Mouse (Mus musculus) stomach, embryonic 15.5 days (tissue): ENCODE data around the gene Dicer1. TPM values are rescaled to one million over a fixed set of nuclear protein-coding genes. Genes with fewer than 3 reads are reported as not detected.

Experiments used
- ATAC-seq: fragments of 200-750 bp; cut with Nextera tagmentation; 2 replicates; pipeline ENCODE4 v1.8.0; 2017; ENCODE audit warnings: low read depth, moderate number of reproducible peaks, moderate TSS enrichment; ENCODE audit not compliant: insufficient read depth, low FRiP score
- H3K27ac ChIP-seq: fragments of 300-500 bp; sonication (generic); 2 replicates; pipeline ENCODE4 v1.5.1; 2015; ENCODE audit warnings: mild to moderate bottlenecking, inconsistent platforms
- H3K27me3 ChIP-seq: fragments of 300-500 bp; sonication (generic); replicated peaks from 2 replicates; pipeline ENCODE4 v1.6.1; 2015; ENCODE audit warnings: inconsistent platforms
- H3K36me3 ChIP-seq: fragments of 300-500 bp; sonication (generic); 2 replicates; pipeline ENCODE4 v1.6.1; 2015; ENCODE audit warnings: inconsistent platforms
- H3K4me1 ChIP-seq: fragments of 300-500 bp; sonication (generic); 2 replicates; pipeline ENCODE4 v1.6.1; 2015; ENCODE audit warnings: inconsistent platforms
- H3K4me2 ChIP-seq: fragments of 300-500 bp; sonication (generic); 2 replicates; pipeline ENCODE4 v1.6.1; 2015; ENCODE audit warnings: mild to moderate bottlenecking, inconsistent platforms
- H3K4me3 ChIP-seq: fragments of 300-500 bp; sonication (generic); replicated peaks from 2 replicates; pipeline ENCODE4 v1.5.1; 2015; ENCODE audit warnings: inconsistent platforms
- H3K9ac ChIP-seq: fragments of 300-500 bp; sonication (generic); 2 replicates; pipeline ENCODE4 v1.6.1; 2015; ENCODE audit warnings: inconsistent platforms
- H3K9me3 ChIP-seq: fragments of 300-500 bp; sonication (generic); 2 replicates; pipeline ENCODE4 v1.6.1; 2016; ENCODE audit warnings: inconsistent platforms
- WGBS: fragments of 180-500 bp; shearing (Covaris S2); methylation state at CpG from one replicate; pipeline ENCODE4 v1.1.7; 2015; 5-methylcytosine and 5-hydroxymethylcytosine counted together
- polyA plus RNA-seq: library from polyadenylated mRNA; unstranded; fragments of >200 nt; fragmentation: Nextera tagmentation; extraction: Ambion mirVana; gene quantifications from 2 replicates; pipeline ENCODE4 v1.2.1, GENCODE M21; 2015

The Dicer1 gene
- polyA plus RNA-seq: 27.0 and 31.4 TPM in 2 replicates

- H3K4me1 ChIP-seq: peaks cover 21% of the 10 kb centered on the region
- under 1% methylated on average over 82 of the region's 94 CpGs for WGBS
These were observed at the start of gene Dicer1 for GRCm38 (mm10) chr12:104751814-104752765. Dicer1 (minus strand) TSS chr12:104751952.

GRCm38 (mm10) chr12:104799365-104799764 is 47.6 kb upstream of the Dicer1 start:
- H3K27me3 ChIP-seq: no peaks in the 10 kb centered on the region
- no peak overlapping the region for H3K4me2 ChIP-seq
- H3K27ac ChIP-seq: no peak overlapping the region
- no peak overlapping the region for H3K9ac ChIP-seq
- ATAC-seq: no peak
- 88% methylated on average over 3 of the region's 3 CpGs for WGBS
- 0 out of 2 replicates have a peak, but pooled peaks cover 7% of the 10 kb centered on the region for H3K9me3 ChIP-seq
- H3K36me3 ChIP-seq: peaks cover 17% of the 10 kb centered on the region
- no peak overlapping the region for H3K4me3 ChIP-seq
- H3K4me1 ChIP-seq: peaks cover 10% of the 10 kb centered on the region; the same call in 1 of the 2 replicates

More at GRCm38 (mm10) chr12:104751814-104752765, at the start of gene Dicer1:
- Histone ChIP-seq H3K9ac (peak within 1 kb of the TSS; percentile 84), H3K4me2 (peak within 1 kb of the TSS; percentile 89), H3K4me3 (peak within 1 kb of the TSS; percentile 91), H3K27me3 (no peaks in the 10 kb centered on the region), H3K36me3 (no peaks in the 10 kb centered on the region), H3K27ac (peak within 1 kb of the TSS; percentile 90), H3K9me3 (no peaks in the 10 kb centered on the region)
- ATAC-seq: peak; percentile 94

GRCm38 (mm10) chr12:104797905-104798304 is 46.2 kb upstream of the Dicer1 start:
- H3K27me3 ChIP-seq: no peaks in the 10 kb centered on the region
- 96% methylated on average over 6 of the region's 6 CpGs for WGBS
- no peak overlapping the region for H3K4me3 ChIP-seq
- H3K36me3 ChIP-seq: peaks cover 17% of the 10 kb centered on the region
- H3K27ac ChIP-seq: no peak overlapping the region
- no peak overlapping the region for H3K4me2 ChIP-seq
- no peak overlapping the region for H3K9ac ChIP-seq
- peaks cover 9% of the 10 kb centered on the region; the same call in 1 of the 2 replicates for H3K4me1 ChIP-seq
- ATAC-seq: no peak
- 0 out of 2 replicates have a peak, but pooled peaks cover 7% of the 10 kb centered on the region for H3K9me3 ChIP-seq

GRCm38 (mm10) chr12:104796635-104797378 is 45.1 kb upstream of the Dicer1 start:
- no peak overlapping the region for H3K4me3 ChIP-seq

GRCm38 (mm10) chr12:104794957-104795356 is 43.2 kb upstream of the Dicer1 start:
- H3K4me1 ChIP-seq: no peaks in the 10 kb centered on the region
- no peak overlapping the region for H3K4me2 ChIP-seq
- H3K27ac ChIP-seq: no peak overlapping the region
- 73% methylated on average over 5 of the region's 5 CpGs for WGBS
- no peak overlapping the region for H3K4me3 ChIP-seq
- 0 out of 2 replicates have a peak, but pooled peaks cover 7% of the 10 kb centered on the region for H3K9me3 ChIP-seq
- ATAC-seq: no peak
- no peak overlapping the region for H3K9ac ChIP-seq
- peaks cover 17% of the 10 kb centered on the region for H3K36me3 ChIP-seq
- no peaks in the 10 kb centered on the region for H3K27me3 ChIP-seq

More at GRCm38 (mm10) chr12:104796635-104797378, 45.1 kb upstream of the Dicer1 start:
- Histone ChIP-seq H3K9ac (no peak overlapping the region), H3K27me3 (no peaks in the 10 kb centered on the region), H3K4me2 (no peak overlapping the region), H3K27ac (no peak overlapping the region), H3K4me1 (0 out of 2 replicates have a peak, but pooled peaks cover 3% of the 10 kb centered on the region), H3K36me3 (peaks cover 17% of the 10 kb centered on the region), H3K9me3 (0 out of 2 replicates have a peak, but pooled peaks cover 7% of the 10 kb centered on the region)
- ATAC-seq: no peak
- WGBS: 83% methylated on average over 11 of the region's 11 CpGs

- WGBS: 62% methylated on average over 12 of the region's 12 CpGs
- no peak for ATAC-seq
- Histone ChIP-seq H3K4me2 (no peak overlapping the region), H3K9me3 (no peaks in the 10 kb centered on the region), H3K36me3 (peaks cover 6% of the 10 kb centered on the region; the same call in 1 of the 2 replicates), H3K4me1 (no peaks in the 10 kb centered on the region), H3K27me3 (no peaks in the 10 kb centered on the region), H3K27ac (no peak overlapping the region), H3K4me3 (no peak overlapping the region), H3K9ac (no peak overlapping the region)
These were observed 41.7 kb upstream of the Dicer1 start for GRCm38 (mm10) chr12:104793486-104793885.

- H3K27ac ChIP-seq: no peak overlapping the region
- H3K27me3 ChIP-seq: no peaks in the 10 kb centered on the region
- H3K4me1 ChIP-seq: no peaks in the 10 kb centered on the region; the same call in 1 of the 2 replicates
- no peak overlapping the region for H3K4me2 ChIP-seq
- no peaks in the 10 kb centered on the region for H3K9me3 ChIP-seq
- no peak overlapping the region for H3K9ac ChIP-seq
- H3K36me3 ChIP-seq: no peaks in the 10 kb centered on the region
- H3K4me3 ChIP-seq: no peak overlapping the region
- 81% methylated on average over 1 of the region's 1 CpGs for WGBS
- ATAC-seq: 0 out of 2 replicates have a peak, but pooled peaks have one; percentile 47
These were observed 25.9 kb upstream of the Dicer1 start for GRCm38 (mm10) chr12:104777603-104778002.

- Histone ChIP-seq H3K4me3 (no peak overlapping the region), H3K27me3 (no peaks in the 10 kb centered on the region), H3K36me3 (no peaks in the 10 kb centered on the region), H3K9ac (no peak overlapping the region), H3K4me2 (no peak overlapping the region), H3K4me1 (no peaks in the 10 kb centered on the region), H3K27ac (no peak overlapping the region), H3K9me3 (no peaks in the 10 kb centered on the region)
- no peak for ATAC-seq
- 74% methylated on average over 2 of the region's 2 CpGs for WGBS
These were observed 20.2 kb upstream of the Dicer1 start for GRCm38 (mm10) chr12:104771941-104772340.

GRCm38 (mm10) chr12:104769201-104769785 is 17.5 kb upstream of the Dicer1 start:
- 71% methylated on average over 10 of the region's 10 CpGs for WGBS
- Histone ChIP-seq H3K9ac (no peak overlapping the region), H3K36me3 (no peaks in the 10 kb centered on the region), H3K4me2 (no peak overlapping the region), H3K27me3 (no peaks in the 10 kb centered on the region), H3K4me3 (no peak overlapping the region), H3K4me1 (no peaks in the 10 kb centered on the region), H3K9me3 (no peaks in the 10 kb centered on the region), H3K27ac (no peak overlapping the region)
- no peak for ATAC-seq

- Histone ChIP-seq H3K36me3 (no peaks in the 10 kb centered on the region), H3K4me3 (no peak overlapping the region), H3K9ac (no peak overlapping the region), H3K27ac (no peak overlapping the region), H3K4me1 (no peaks in the 10 kb centered on the region), H3K4me2 (no peak overlapping the region), H3K27me3 (no peaks in the 10 kb centered on the region), H3K9me3 (no peaks in the 10 kb centered on the region)
- ATAC-seq: no peak
- 72% methylated on average over 4 of the region's 4 CpGs for WGBS
These were observed 15.4 kb upstream of the Dicer1 start for GRCm38 (mm10) chr12:104767183-104767582.

- Histone ChIP-seq H3K36me3 (no peaks in the 10 kb centered on the region), H3K9ac (no peak overlapping the region), H3K4me3 (no peak overlapping the region), H3K9me3 (no peaks in the 10 kb centered on the region), H3K4me1 (no peaks in the 10 kb centered on the region), H3K4me2 (no peak overlapping the region), H3K27ac (no peak overlapping the region), H3K27me3 (no peaks in the 10 kb centered on the region)
- 79% methylated on average over 7 of the region's 7 CpGs for WGBS
- no peak for ATAC-seq
These were observed 14.0 kb upstream of the Dicer1 start for GRCm38 (mm10) chr12:104765761-104766160.
